Mouse (Mus musculus): Measurements from ENCODE around the gene Cbx2. TPM values are rescaled to one million over a fixed set of nuclear protein-coding genes. Genes with fewer than 3 reads are reported as not detected.

Cbx2 gene
- 22.1 and 22.2 TPM in 2 replicates for polyA plus RNA-seq (2014; fragmentation: Nextera tagmentation; extraction: Ambion mirVana)

DNA sequence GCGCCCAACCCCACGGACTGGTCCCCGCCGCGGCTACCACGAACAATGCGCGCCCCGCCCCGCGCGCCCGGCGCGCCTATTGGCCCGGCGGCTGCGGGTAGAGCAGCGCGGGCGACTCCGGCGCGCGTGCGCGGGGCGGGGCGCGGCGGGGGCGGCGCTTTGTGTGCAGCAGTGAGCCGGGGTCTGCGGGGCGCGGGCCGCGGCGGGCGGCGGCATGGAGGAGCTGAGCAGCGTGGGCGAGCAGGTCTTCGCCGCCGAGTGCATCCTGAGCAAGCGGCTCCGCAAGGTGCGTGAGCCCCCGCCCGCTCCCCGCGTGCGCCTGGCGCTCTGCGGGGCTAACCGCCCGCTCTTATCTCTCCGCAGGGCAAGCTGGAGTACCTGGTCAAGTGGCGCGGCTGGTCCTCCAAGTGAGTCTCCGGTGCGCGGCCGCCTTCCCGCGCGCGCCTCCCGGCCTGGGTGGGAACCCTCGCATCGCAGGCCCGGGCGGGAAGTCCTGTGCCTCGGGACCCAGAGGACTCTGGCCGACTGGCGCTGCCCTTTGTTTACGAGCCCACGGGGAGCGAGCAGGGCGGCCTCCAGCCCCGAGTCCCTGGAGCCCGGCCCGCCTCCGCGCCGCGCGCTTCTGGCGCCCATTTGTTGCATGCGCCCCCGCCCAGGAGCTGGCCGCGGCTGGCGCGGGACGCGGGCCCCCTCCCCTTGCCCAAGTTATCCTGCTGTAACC, at the start of gene Cbx2:
Gene Cbx2, plus strand, starts transcription at position 68 of the 721 bp plus-strand sequence.
- peak within 1 kb of the TSS; percentile 85 for H3K4me2 ChIP-seq
- H3K36me3 ChIP-seq (ENCODE audit: control insufficient read depth, insufficient read depth, low read length), result peaks cover 8% of the 10 kb centered on the region
- peak within 1 kb of the TSS; percentile 81 for H3K9ac ChIP-seq (ENCODE audit: low read depth, low read length)
- H3K4me1 ChIP-seq (replicated peaks; ENCODE audit: control insufficient read depth, insufficient read depth, low read length), result peaks cover 11% of the 10 kb centered on the region
- peak; percentile 82 for ATAC-seq (replicated peaks; ENCODE audit: low FRiP score)
- under 1% methylated on average over 74 of the region's 99 CpGs for WGBS
- peak within 1 kb of the TSS; percentile 82 for H3K4me3 ChIP-seq (ENCODE audit: low read depth, low read length)
- peak; percentile 80 for DNase-seq (ENCODE audit: low spot score)
- H3K27ac ChIP-seq (ENCODE audit: low read depth, low read length), result peak within 1 kb of the TSS; percentile 57
- H3K27me3 ChIP-seq (replicated peaks; ENCODE audit: control insufficient read depth, insufficient read depth, low read length), result peaks cover 41% of the 10 kb centered on the region
- H3K9me3 ChIP-seq (ENCODE audit: control insufficient read depth, low read length), result no peaks in the 10 kb centered on the region

DNA sequence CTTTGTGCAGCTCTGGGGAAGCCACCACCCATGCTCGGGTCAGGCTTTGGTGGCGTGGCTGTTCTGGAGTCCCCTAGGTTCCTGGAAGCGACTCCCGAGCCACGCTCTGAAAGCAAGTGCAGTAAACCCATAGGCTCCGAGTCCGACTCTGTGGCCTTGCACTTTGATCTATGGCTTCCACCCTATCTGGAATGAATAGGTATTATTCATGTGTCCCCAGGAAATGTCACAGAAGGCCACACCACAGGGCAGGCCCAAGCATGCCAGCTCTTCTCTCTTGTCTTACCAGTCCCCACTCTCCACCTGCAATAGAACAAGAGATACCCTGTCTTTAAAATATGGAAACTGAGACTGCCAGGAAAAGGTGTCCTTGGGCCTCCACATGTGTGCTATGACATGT, 48.4 kb upstream of the Cbx2 start:
- no peak for DNase-seq (ENCODE audit: low spot score)
- 0 out of 2 replicates have a peak, but pooled peaks cover 3% of the 10 kb centered on the region for H3K4me1 ChIP-seq (replicated peaks; ENCODE audit: control insufficient read depth, insufficient read depth, low read length)
- ATAC-seq (replicated peaks; ENCODE audit: low FRiP score), result no peak
- H3K27me3 ChIP-seq (replicated peaks; ENCODE audit: control insufficient read depth, insufficient read depth, low read length), result peaks cover 14% of the 10 kb centered on the region
- WGBS, result 69% methylated on average over 7 of the region's 7 CpGs
- no peak overlapping the region for H3K4me2 ChIP-seq
- H3K9me3 ChIP-seq (ENCODE audit: control insufficient read depth, low read length), result no peaks in the 10 kb centered on the region
- H3K36me3 ChIP-seq (ENCODE audit: control insufficient read depth, insufficient read depth, low read length), result no peaks in the 10 kb centered on the region
- H3K9ac ChIP-seq (ENCODE audit: low read depth, low read length), result no peak overlapping the region
- no peak overlapping the region for H3K27ac ChIP-seq (ENCODE audit: low read depth, low read length)
- H3K4me3 ChIP-seq (ENCODE audit: low read depth, low read length), result no peak overlapping the region

DNA sequence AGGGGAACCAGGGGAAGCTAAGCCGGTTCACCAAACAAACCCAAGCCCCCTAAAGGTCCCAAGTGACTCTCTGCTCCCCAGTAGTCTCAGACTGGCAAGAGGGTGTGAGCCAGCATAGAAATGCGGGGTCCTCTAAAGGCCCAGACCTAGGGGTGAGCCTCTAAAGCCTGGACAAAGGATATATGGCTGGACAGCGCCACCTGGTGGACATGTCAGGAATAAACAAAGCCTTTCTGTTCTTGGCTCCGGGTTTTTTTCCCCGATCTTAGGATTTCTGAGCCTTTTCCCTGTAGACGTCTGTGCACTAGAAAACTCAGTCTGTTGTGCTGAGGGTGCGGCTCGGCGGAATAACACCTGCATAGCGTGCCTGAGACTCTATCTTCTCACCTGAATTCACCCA, 47.3 kb upstream of the Cbx2 start:
- Histone ChIP-seq H3K9ac (ENCODE audit: low read depth, low read length) (no peak overlapping the region), H3K4me3 (ENCODE audit: low read depth, low read length) (no peak overlapping the region), H3K4me1 (replicated peaks; ENCODE audit: control insufficient read depth, insufficient read depth, low read length) (0 out of 2 replicates have a peak, but pooled peaks cover 3% of the 10 kb centered on the region), H3K36me3 (ENCODE audit: control insufficient read depth, insufficient read depth, low read length) (no peaks in the 10 kb centered on the region), H3K4me2 (peak overlapping the region; percentile 43), H3K27me3 (replicated peaks; ENCODE audit: control insufficient read depth, insufficient read depth, low read length) (peaks cover 14% of the 10 kb centered on the region), H3K27ac (ENCODE audit: low read depth, low read length) (no peak overlapping the region), H3K9me3 (ENCODE audit: control insufficient read depth, low read length) (no peaks in the 10 kb centered on the region)
- ATAC-seq (replicated peaks; ENCODE audit: low FRiP score) (no peak), DNase-seq (ENCODE audit: low spot score) (peak; percentile 52)
- 2% methylated on average over 10 of the region's 10 CpGs for WGBS

DNA sequence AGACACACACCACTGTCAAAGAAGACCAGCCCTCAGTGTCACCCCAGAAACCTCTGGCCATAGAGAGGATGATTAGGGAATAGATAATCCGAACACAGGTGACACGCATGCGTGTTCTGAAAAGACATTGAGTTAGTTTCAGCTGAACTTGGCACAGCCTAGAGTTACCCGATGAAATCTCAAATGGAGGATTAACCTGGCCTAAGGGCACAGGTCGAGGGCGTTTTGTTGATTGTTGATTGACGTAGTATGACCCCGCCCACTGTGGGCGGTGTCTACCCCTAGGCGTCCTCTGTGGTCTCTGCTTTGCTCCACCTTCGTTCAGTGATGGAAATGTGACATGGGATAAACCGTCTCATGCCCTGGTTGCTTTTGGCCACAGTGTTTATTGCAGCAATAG, 46.8 kb upstream of the Cbx2 start:
- ATAC-seq (replicated peaks; ENCODE audit: low FRiP score) (no peak; the same call in 1 of the 2 replicates), DNase-seq (ENCODE audit: low spot score) (no peak)
- no peak overlapping the region for H3K27ac ChIP-seq (ENCODE audit: low read depth, low read length)
- no peak overlapping the region for H3K9ac ChIP-seq (ENCODE audit: low read depth, low read length)
- 0 out of 2 replicates have a peak, but pooled peaks cover 3% of the 10 kb centered on the region for H3K4me1 ChIP-seq (replicated peaks; ENCODE audit: control insufficient read depth, insufficient read depth, low read length)
- no peaks in the 10 kb centered on the region for H3K36me3 ChIP-seq (ENCODE audit: control insufficient read depth, insufficient read depth, low read length)
- no peaks in the 10 kb centered on the region for H3K9me3 ChIP-seq (ENCODE audit: control insufficient read depth, low read length)
- H3K4me3 ChIP-seq (ENCODE audit: low read depth, low read length), result no peak overlapping the region
- H3K27me3 ChIP-seq (replicated peaks; ENCODE audit: control insufficient read depth, insufficient read depth, low read length), result peaks cover 14% of the 10 kb centered on the region
- 20% methylated on average over 12 of the region's 12 CpGs for WGBS
- H3K4me2 ChIP-seq, result peak overlapping the region; percentile 43

DNA sequence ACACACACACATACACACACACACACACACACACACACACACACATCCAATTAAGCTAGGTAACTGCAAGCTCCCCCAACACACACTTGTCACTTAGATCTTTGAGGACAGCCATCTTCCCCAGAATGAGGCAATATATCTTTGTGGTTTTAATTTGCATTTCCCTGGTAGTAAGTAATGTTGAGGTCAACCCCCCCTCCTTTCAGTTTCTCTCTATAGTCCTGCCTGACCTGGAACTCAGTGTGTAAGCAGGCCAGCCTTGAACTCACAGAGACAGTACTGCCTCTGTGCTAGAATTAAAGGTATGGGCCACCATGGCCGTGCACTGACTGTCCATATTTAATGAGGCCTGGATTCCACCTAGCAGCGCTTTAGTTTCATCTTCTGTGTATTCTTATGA, 42.4 kb upstream of the Cbx2 start:
- peaks cover 11% of the 10 kb centered on the region; the same call in 1 of the 2 replicates for H3K27me3 ChIP-seq (replicated peaks; ENCODE audit: control insufficient read depth, insufficient read depth, low read length)
- H3K9me3 ChIP-seq (ENCODE audit: control insufficient read depth, low read length), result no peaks in the 10 kb centered on the region
- H3K4me1 ChIP-seq (replicated peaks; ENCODE audit: control insufficient read depth, insufficient read depth, low read length), result 0 out of 2 replicates have a peak, but pooled peaks cover 3% of the 10 kb centered on the region
- DNase-seq (ENCODE audit: low spot score) (no peak), ATAC-seq (replicated peaks; ENCODE audit: low FRiP score) (no peak)
- no peak overlapping the region for H3K9ac ChIP-seq (ENCODE audit: low read depth, low read length)
- H3K36me3 ChIP-seq (ENCODE audit: control insufficient read depth, insufficient read depth, low read length), result no peaks in the 10 kb centered on the region
- H3K27ac ChIP-seq (ENCODE audit: low read depth, low read length), result no peak overlapping the region
- H3K4me2 ChIP-seq, result no peak overlapping the region
- WGBS, result 76% methylated on average over 2 of the region's 2 CpGs
- no peak overlapping the region for H3K4me3 ChIP-seq (ENCODE audit: low read depth, low read length)

DNA sequence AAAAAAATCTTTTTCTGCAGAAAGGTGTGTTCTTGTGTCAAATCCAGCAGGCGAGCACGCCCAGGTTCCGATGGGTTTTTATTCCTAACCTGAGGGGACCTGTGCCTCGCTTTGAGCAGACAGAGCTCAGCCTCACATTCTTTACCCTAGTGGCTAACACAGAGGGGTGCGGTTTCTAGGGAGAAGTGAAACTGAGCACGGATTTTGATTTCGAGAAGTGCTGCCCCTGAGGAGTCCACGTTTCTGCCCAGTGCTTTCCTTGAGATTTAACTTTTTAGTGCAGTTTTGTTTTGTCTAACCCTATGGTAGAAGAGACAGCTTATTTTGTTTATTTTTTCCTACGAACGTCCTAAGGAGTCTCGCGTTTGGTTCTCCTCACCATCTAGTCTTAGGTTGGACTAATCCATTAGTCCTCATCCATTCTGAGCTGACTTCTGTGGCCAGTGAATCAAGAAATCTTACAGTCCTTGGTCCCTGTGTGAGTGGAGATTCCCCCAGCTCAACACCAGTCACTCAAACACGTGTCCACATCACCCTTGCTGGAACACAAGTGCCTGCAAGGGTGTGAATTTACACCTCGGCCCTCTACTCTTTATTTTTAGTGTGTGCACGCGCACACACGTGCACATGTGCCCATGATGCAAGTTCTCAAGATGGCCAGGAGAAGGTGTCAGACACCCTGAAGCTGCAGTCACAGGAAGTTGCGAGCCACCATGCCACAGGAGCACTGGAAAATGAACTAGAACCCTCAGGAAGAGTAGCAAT, 41.6 kb upstream of the Cbx2 start:
- ATAC-seq (replicated peaks; ENCODE audit: low FRiP score) (no peak), DNase-seq (ENCODE audit: low spot score) (no peak)
- 62% methylated on average over 18 of the region's 18 CpGs for WGBS
- Histone ChIP-seq H3K36me3 (ENCODE audit: control insufficient read depth, insufficient read depth, low read length) (no peaks in the 10 kb centered on the region), H3K4me3 (ENCODE audit: low read depth, low read length) (no peak overlapping the region), H3K4me1 (replicated peaks; ENCODE audit: control insufficient read depth, insufficient read depth, low read length) (no peaks in the 10 kb centered on the region), H3K9me3 (ENCODE audit: control insufficient read depth, low read length) (no peaks in the 10 kb centered on the region), H3K4me2 (no peak overlapping the region), H3K9ac (ENCODE audit: low read depth, low read length) (no peak overlapping the region), H3K27ac (ENCODE audit: low read depth, low read length) (no peak overlapping the region), H3K27me3 (replicated peaks; ENCODE audit: control insufficient read depth, insufficient read depth, low read length) (peaks cover 11% of the 10 kb centered on the region; the same call in 1 of the 2 replicates)

DNA sequence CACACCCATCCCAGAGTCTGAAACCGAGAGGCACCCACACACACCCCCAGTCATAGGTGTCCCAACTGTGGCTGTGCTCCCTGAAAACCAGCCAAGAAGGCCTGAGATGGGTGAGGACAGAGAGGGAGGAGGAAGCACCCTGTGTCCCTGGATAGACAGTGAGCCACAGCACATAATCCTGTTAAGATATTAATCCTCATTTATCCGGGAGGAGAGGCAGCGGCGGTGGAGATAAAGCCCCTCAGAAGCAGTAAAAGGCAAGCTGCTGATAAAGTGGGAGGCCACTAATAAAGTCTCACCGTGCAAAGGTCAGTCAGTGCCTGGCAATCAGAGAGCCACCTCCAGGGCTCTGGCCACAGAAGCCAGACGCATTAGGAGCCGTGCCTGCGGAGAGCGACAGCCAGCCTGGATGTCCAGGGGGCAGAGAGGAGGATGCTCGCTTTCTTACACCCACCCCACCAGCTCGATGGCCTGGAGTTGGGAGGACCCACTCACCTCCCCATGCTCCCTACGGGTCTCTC, 40.1 kb upstream of the Cbx2 start:
- Histone ChIP-seq H3K36me3 (ENCODE audit: control insufficient read depth, insufficient read depth, low read length) (no peaks in the 10 kb centered on the region), H3K9me3 (ENCODE audit: control insufficient read depth, low read length) (no peaks in the 10 kb centered on the region), H3K4me3 (ENCODE audit: low read depth, low read length) (no peak overlapping the region), H3K4me2 (no peak overlapping the region), H3K27me3 (replicated peaks; ENCODE audit: control insufficient read depth, insufficient read depth, low read length) (peaks cover 8% of the 10 kb centered on the region; the same call in 1 of the 2 replicates), H3K27ac (ENCODE audit: low read depth, low read length) (no peak overlapping the region), H3K4me1 (replicated peaks; ENCODE audit: control insufficient read depth, insufficient read depth, low read length) (no peaks in the 10 kb centered on the region), H3K9ac (ENCODE audit: low read depth, low read length) (no peak overlapping the region)
- WGBS, result 45% methylated on average over 12 of the region's 12 CpGs
- DNase-seq (ENCODE audit: low spot score) (no peak), ATAC-seq (replicated peaks; ENCODE audit: low FRiP score) (no peak)

DNA sequence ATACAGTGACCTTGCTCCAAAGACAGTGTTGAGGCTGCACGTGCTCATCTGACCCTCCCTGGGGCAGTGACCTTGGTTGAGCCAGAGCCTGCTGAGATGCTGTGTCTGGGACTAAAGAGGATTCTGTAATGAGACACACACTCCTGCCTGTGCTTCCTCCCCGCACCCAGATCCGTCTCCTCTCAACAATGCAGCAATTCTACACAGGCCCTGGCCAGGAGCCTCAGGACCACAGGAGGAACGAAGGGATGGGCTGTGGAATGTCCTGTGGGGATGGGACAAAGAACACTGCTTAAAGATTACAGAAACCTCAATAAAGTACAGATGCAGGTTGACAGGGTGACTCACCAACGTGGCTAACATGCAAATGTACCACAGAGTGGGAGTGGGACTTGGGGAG, 37.2 kb upstream of the Cbx2 start:
- H3K9ac ChIP-seq (ENCODE audit: low read depth, low read length), result no peak overlapping the region
- no peak for ATAC-seq (replicated peaks; ENCODE audit: low FRiP score)
- no peaks in the 10 kb centered on the region for H3K4me1 ChIP-seq (replicated peaks; ENCODE audit: control insufficient read depth, insufficient read depth, low read length)
- H3K27me3 ChIP-seq (replicated peaks; ENCODE audit: control insufficient read depth, insufficient read depth, low read length), result peaks cover 3% of the 10 kb centered on the region; the same call in 1 of the 2 replicates
- no peak overlapping the region for H3K4me2 ChIP-seq
- H3K36me3 ChIP-seq (ENCODE audit: control insufficient read depth, insufficient read depth, low read length), result no peaks in the 10 kb centered on the region
- DNase-seq (ENCODE audit: low spot score), result no peak
- 63% methylated on average over 5 of the region's 5 CpGs for WGBS
- no peak overlapping the region for H3K27ac ChIP-seq (ENCODE audit: low read depth, low read length)
- H3K9me3 ChIP-seq (ENCODE audit: control insufficient read depth, low read length), result no peaks in the 10 kb centered on the region
- no peak overlapping the region for H3K4me3 ChIP-seq (ENCODE audit: low read depth, low read length)

Measured in liver, embryonic 11.5 days (tissue).